Mouse (Mus musculus) G1E (cell line): ENCODE data around the gene Ntm.

Experiments used
- CTCF ChIP-seq: IDR thresholded peaks from 2 replicates; pipeline ENCODE4 v1.5.1; 2012; ENCODE audit warnings: low read depth, low read length, inconsistent platforms, mixed read lengths
- GATA1 ChIP-seq: IDR thresholded peaks from 2 replicates; pipeline ENCODE4 v1.6.1; 2012; ENCODE audit warnings: borderline replicate concordance, low read length, inconsistent platforms, mixed read lengths

DNA sequence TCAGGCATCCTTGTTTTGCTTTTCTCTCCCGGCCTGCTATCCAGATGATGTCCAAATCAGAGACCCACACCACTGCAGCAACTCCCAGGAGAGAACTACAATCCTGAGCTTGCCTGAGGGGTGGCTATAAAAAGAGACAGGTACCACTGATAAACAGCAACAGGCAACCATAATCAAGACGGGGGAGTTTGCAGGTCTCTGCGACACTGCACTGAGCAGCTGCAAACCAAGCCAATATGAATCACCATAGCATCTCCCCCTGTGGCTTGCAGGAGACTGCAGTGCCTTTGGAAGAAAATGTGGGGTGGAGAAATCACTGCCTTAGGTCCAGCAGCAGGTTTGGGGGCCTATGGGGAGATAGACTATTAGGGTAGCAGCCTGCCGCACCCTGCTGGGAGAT is 65.5 kb downstream of the Ntm start:
- TF ChIP-seq CTCF: no peak
- TF ChIP-seq GATA1: no peak
